Mouse (Mus musculus) cerebellum, adult 9-10 months (tissue): ENCODE measurements around the gene Adcy7.

Source experiments
- DNase-seq: peaks from one replicate; pipeline ENCODE4 v3.0.0; 2022

The Adcy7 gene

DNA sequence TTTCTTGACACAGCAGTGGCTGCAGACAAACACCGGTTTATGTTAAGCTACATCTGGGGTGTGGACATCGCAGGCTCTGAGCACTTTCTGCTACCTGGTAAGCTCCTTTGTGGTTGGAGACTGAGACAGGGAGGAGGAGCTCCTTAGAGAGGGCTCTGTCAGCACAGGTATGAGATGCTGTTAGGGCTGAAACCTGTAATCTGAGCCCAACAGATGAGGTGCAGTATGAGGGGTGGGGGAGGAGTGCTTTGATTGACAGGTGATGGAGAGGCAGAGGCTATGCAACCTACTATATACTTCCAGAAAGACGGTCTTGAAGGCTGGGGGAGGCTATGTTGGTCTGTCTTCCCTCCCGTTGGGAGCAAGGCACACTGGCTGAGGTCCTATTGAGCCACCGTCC, 7.0 kb downstream of the Adcy7 start:
- no peak for DNase-seq

DNA sequence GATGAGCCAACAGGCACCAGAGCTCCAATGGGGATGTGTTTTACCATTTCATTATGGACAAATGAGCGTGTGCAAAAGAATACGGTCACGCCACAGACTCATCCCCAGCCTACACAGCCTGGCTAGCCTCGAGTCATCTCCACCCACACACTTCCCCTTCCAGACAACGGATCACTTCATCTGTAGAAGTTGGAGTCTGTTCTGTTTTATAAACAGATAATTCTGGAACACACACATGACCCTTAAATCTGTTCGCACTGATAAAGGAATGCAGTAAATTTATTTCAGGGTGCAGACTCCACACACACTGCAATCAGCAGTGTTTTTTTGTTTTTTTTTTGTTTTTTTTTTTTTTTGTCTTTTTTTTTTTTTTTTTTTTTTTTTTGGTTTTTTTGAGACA, 7.5 kb downstream of the Adcy7 start:
- no peak for DNase-seq

GRCm38 (mm10) chr8:88280904-88281303, 8.7 kb downstream of the Adcy7 start:
- DNase-seq: no peak

GRCm38 (mm10) chr8:88282684-88283083, 10.5 kb downstream of the Adcy7 start:
- no peak for DNase-seq

GRCm38 (mm10) chr8:88283243-88284115, 11.3 kb downstream of the Adcy7 start:
- no peak for DNase-seq

DNA sequence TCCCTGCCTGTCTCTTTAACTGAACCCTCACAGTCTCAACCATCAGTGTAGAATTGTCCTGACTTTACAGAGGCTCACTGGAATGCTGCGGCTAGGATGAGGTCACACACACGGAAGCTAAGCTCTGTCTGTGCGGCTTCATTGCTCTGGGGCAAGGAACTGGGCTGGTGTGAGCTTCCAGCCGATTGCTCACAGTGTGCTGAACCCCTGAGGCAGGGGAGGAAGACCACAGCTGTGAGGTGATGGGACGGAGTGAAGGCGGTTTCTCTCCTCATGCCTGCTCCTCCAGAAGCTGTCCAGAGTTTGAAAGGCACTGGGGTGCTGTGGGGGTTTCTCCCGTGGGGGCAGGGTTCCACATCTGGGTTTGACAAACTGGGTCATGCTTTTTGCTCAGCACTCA, 12.5 kb downstream of the Adcy7 start:
- no peak for DNase-seq

GRCm38 (mm10) chr8:88285469-88286356, 13.5 kb downstream of the Adcy7 start:
- DNase-seq: no peak

DNA sequence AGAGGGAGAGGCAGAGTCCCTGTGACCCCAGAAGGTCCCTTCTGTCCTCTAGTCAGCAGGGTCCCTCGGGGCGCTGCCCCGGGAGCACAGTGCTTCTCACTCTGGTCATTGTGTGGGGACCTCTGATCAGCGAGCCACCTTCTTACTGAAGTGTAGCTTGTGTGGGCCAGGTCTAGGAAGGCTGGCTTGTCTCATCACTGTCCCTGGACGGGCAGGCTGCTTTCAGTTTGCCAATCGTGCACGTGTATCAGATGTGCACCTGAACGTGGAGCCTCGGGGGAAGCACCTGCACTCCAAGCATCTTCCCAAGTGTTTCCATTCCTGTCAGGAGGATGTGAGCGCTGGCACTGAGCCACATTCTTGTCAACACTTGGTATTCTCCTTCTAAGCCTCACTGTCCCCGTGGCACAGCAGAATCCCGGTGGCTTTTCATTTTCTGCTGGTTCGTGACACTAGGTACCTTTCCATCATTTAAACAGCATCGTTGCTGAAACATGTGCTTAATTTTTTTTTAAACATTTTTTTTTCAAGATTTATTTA, 14.3 kb downstream of the Adcy7 start:
- DNase-seq: no peak

GRCm38 (mm10) chr8:88288622-88289242, 16.5 kb downstream of the Adcy7 start:
- DNase-seq: no peak

DNA sequence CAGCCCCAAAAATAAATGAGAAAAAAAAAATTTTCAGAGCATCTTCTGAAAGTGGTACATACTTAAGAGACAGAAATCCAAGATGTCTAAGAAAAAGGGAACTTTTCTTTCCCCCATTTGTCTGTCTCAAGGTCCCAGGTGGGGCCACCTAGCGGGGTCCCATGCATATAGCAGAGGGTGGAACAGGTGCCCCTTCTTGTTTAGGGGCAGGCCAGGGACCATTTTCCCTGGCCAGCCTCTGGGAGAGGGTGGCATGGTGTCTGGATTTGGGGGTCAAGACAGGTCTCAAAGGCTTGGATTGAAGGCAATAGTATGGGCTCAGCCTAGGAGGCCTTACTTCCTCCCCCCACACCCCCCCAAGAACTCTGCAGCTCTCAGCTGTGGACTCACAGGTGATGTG, 17.7 kb downstream of the Adcy7 start:
- DNase-seq: no peak

GRCm38 (mm10) chr8:88290326-88291304, 18.4 kb downstream of the Adcy7 start:
- no peak for DNase-seq

DNA sequence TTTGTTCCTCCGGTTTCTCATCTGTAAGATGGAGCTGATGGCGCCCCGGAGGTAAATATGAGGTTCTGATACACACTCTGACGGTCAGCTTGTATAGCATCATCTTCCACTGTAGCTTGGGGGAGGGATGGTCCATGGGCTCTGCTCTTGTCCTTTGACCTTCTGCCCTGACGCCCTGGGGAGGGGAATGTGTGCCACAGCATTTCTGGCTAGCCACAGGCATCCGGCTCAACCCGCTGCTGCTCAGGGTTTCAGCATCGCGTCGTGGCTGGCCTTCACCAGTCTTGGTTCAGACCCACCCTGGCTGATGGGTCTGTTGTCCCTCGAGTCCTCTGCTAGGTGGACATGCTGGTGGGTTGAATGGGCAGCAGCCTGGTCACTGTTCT, 19.1 kb downstream of the Adcy7 start:
- no peak for DNase-seq

DNA sequence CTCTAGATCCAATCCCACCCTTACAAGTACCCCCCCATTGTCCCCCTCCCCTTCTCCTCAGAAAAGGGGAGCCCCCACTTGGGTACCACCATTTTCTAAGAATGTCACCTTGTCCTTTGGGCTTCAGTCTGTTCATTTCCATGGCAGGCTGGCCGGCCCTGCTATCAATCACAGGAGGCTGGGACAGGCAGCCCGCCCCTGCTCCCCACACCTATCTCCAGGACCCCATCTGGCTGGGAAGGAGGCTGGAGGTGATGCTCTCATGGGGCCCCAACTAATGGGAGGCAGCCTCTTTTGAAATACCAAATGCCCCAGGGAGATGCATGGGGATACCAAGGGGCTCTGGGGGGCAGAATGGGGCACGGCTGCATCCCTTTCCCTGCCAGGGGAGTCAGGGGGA, 20.7 kb downstream of the Adcy7 start:
- no peak for DNase-seq

- no peak for DNase-seq
These were observed 21.6 kb downstream of the Adcy7 start for GRCm38 (mm10) chr8:88293590-88294356.

DNA sequence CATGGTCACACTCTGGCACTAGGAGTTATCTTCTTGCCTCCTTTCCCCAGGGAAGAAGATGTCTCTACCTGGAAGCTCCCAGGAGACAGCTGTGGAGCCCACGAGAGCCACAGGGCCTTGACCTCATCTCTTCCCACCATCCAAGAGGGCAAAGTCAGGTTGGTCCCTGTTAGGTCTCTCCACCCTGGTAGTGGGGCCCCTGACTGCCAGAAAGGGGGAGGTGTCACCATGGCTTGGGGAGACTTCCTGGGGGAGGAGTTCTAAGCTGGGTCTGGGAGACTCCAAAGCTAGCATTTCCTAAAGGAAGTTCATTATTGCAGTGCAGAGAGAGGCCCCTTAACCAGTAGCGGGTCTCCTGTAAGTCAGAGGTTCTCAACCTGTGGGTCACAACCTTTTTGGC, 22.8 kb downstream of the Adcy7 start:
- no peak for DNase-seq

DNA sequence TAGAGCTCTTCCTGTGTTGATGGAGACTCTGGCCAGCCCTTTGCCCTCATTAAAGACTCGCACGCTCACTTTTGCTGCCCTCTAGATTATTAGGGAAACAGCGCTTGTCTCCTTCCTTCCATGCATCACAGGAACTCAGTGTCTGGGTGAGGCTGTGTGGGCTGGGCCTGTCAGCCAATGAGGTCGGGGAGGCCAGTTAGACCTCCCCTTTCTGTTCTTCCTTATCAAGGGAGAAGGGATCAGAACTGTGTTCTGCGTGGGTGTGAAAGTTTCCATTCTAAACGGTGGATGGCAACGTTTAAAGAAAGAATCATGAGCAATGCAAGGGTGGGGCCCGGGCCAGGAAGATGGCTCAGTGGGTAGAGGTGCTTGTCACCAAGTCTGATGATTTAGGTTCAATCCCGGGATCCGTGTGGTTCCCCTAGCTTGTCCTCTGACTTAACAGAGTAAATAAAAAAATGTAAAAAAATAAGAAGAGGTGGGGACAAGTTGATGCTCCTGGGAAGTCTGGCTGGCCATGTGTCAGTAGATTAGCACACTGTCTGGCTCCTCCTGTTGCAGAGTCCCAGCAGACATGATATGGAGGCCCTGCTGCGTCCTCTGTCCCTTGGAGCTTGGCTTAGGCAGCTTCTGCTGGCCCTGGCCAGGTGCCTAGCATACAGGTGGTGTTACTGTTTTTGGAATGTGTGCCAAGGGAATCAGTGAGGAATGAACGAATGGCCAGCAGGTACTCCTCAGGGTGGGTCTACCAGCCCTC, 26.0 kb downstream of the Adcy7 start:
- DNase-seq: peak; percentile 66

GRCm38 (mm10) chr8:88298733-88299103, 26.5 kb downstream of the Adcy7 start:
- DNase-seq: no peak

DNA sequence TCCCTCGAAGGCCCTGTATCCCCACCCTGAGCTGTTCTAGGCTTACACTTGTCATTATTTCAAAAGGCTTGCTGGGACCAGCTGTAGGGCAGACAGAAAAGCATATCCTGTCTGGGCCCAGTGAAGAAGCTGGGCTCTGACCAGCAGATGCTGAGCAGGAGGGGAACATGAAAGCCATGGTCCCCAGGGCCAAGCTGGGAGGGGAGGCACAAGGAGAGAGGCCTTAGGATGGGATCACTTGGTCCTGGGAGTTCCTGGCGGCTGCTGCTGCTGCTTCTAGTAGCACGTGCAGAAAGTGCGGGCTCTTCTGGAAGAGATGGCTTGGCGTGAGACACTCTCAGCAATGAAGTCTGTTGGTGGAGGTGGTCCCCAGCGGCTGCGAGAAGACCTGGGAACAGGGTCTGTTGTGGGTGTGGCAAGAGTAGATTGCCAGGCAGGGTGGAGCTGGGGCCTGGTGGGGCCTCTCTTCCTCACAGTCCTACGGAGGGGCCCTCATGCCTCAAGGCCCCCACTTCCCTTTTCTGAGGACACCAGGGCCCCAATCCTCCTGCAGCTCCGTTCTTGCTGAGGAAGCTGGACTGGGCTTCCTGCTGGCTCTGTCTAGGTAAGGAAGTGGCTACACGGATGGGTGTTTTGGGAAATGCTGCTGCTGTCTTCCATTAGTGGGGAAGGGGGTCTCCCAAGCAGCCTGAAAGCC, 27.9 kb downstream of the Adcy7 start:
- DNase-seq: no peak

DNA sequence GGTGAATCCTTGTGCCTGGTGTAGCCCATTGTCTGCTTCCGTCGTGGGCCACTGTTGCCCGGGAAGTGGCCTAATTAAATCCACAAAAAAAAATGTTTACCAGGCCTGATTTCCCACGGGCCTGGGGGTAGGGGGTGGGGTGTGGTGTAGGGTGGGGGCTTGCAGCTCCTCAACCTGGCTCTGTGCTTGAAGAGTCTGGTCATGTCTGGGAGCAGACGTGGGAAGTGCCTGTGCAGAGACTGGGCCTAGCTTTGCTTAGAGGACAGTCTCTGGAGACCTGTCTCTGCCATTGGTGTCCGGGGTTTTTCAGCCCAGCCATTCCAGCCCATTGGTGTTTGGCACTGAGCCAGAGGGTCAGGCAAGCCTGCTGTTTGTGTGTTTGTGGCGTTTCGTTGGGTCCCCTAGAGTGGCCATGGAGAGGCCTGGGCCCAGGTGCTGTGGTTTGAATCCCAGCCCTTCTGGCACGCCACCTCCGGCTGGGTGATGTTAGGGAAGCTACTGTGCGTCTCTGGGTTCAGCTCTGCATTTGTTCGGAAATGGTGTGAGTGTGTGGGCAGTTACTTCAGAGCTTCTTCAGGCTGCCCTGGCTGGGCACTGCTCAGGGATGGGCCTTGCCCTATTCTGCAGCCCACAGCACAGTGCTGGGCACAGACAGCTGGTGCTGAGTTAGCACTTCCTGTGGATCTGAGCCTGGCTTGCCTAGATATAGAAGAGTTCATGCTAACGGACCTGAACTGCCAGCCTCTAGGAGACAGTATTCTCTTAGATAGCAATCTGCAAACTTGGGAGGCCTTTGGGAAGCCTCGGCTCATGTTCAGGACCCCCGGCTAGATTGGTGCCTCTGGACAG, 29.6 kb downstream of the Adcy7 start:
- no peak for DNase-seq
